Mouse (Mus musculus) olfactory bulb, adult 2 months (tissue): ENCODE results near the gene Fam83f.

Source experiments
- CTCF ChIP-seq: fragments of 200-500 bp; IDR thresholded peaks from 2 replicates; pipeline ENCODE4 v1.5.1; 2012; ENCODE audit warnings: low read depth, mild to moderate bottlenecking, low read length, moderate library complexity; ENCODE audit not compliant: insufficient read depth
- POLR2A ChIP-seq: fragments of 200-500 bp; IDR thresholded peaks from 2 replicates; pipeline ENCODE4 v1.6.1; 2012; ENCODE audit warnings: mild to moderate bottlenecking, low read depth, low read length, moderate library complexity; ENCODE audit not compliant: insufficient read depth

- no peak for TF ChIP-seq CTCF
- no peak for TF ChIP-seq POLR2A
Observed at GRCm38 (mm10) chr15:80738244-80738643, 66.6 kb downstream of the Fam83f start.
